Mouse (Mus musculus): ENCODE data around the gene Fbxo11. TPM values are rescaled to one million over a fixed set of nuclear protein-coding genes. Genes with fewer than 3 reads are reported as not detected.
A peak's percentile ranks its signal among the peaks of the same experiment; 100 is the strongest.

Gene Fbxo11
- polyA plus RNA-seq, 1 experiment, result 95.2 TPM

GRCm38 (mm10) chr17:88096809-88097399, 31.8 kb upstream of the Fbxo11 start:
- DNase-seq (ENCODE audit: low read depth), result no peak
- TF ChIP-seq CTCF (IDR thresholded peaks at IDR 0.05; ENCODE audit: borderline replicate concordance, extremely low read depth, insufficient read depth, insufficient read length), result no peak
- TF ChIP-seq POLR2A (IDR thresholded peaks at IDR 0.05; ENCODE audit: borderline replicate concordance, extremely low read depth, insufficient read depth, insufficient read length, poor library complexity, severe bottlenecking), result no peak

GRCm38 (mm10) chr17:88095517-88096198, 30.6 kb upstream of the Fbxo11 start:
- peak; percentile 51 for DNase-seq (ENCODE audit: low read depth)
- no peak for TF ChIP-seq POLR2A (IDR thresholded peaks at IDR 0.05; ENCODE audit: borderline replicate concordance, extremely low read depth, insufficient read depth, insufficient read length, poor library complexity, severe bottlenecking)
- TF ChIP-seq CTCF (IDR thresholded peaks at IDR 0.05; ENCODE audit: borderline replicate concordance, extremely low read depth, insufficient read depth, insufficient read length), result no peak

- DNase-seq (ENCODE audit: low read depth), result peak; percentile 82
- TF ChIP-seq POLR2A (IDR thresholded peaks at IDR 0.05; ENCODE audit: borderline replicate concordance, extremely low read depth, insufficient read depth, insufficient read length, poor library complexity, severe bottlenecking) (no peak), CTCF (IDR thresholded peaks at IDR 0.05; ENCODE audit: borderline replicate concordance, extremely low read depth, insufficient read depth, insufficient read length) (no peak)
Measured at GRCm38 (mm10) chr17:88094327-88094726, 29.2 kb upstream of the Fbxo11 start.

GRCm38 (mm10) chr17:88093798-88094197, 28.7 kb upstream of the Fbxo11 start:
- TF ChIP-seq POLR2A (IDR thresholded peaks at IDR 0.05; ENCODE audit: borderline replicate concordance, extremely low read depth, insufficient read depth, insufficient read length, poor library complexity, severe bottlenecking) (no peak), CTCF (IDR thresholded peaks at IDR 0.05; ENCODE audit: borderline replicate concordance, extremely low read depth, insufficient read depth, insufficient read length) (no peak)
- DNase-seq (ENCODE audit: low read depth), result peak; percentile 75

GRCm38 (mm10) chr17:88085976-88086375, 20.9 kb upstream of the Fbxo11 start:
- TF ChIP-seq CTCF (IDR thresholded peaks at IDR 0.05; ENCODE audit: borderline replicate concordance, extremely low read depth, insufficient read depth, insufficient read length) (no peak), POLR2A (IDR thresholded peaks at IDR 0.05; ENCODE audit: borderline replicate concordance, extremely low read depth, insufficient read depth, insufficient read length, poor library complexity, severe bottlenecking) (no peak)
- DNase-seq (ENCODE audit: low read depth), result no peak

- no peak for TF ChIP-seq CTCF (IDR thresholded peaks at IDR 0.05; ENCODE audit: borderline replicate concordance, extremely low read depth, insufficient read depth, insufficient read length)
- no peak for TF ChIP-seq POLR2A (IDR thresholded peaks at IDR 0.05; ENCODE audit: borderline replicate concordance, extremely low read depth, insufficient read depth, insufficient read length, poor library complexity, severe bottlenecking)
Measured at GRCm38 (mm10) chr17:88081446-88081845, 16.4 kb upstream of the Fbxo11 start.

GRCm38 (mm10) chr17:88079771-88080170, 14.7 kb upstream of the Fbxo11 start:
- no peak for TF ChIP-seq CTCF (IDR thresholded peaks at IDR 0.05; ENCODE audit: borderline replicate concordance, extremely low read depth, insufficient read depth, insufficient read length)
- TF ChIP-seq POLR2A (IDR thresholded peaks at IDR 0.05; ENCODE audit: borderline replicate concordance, extremely low read depth, insufficient read depth, insufficient read length, poor library complexity, severe bottlenecking), result no peak
- no peak for DNase-seq (ENCODE audit: low read depth)

More at GRCm38 (mm10) chr17:88081446-88081845, 16.4 kb upstream of the Fbxo11 start:
- DNase-seq (ENCODE audit: low read depth), result no peak

- TF ChIP-seq CTCF (IDR thresholded peaks at IDR 0.05; ENCODE audit: borderline replicate concordance, extremely low read depth, insufficient read depth, insufficient read length) (no peak), POLR2A (IDR thresholded peaks at IDR 0.05; ENCODE audit: borderline replicate concordance, extremely low read depth, insufficient read depth, insufficient read length, poor library complexity, severe bottlenecking) (no peak)
- DNase-seq (ENCODE audit: low read depth), result no peak
Measured at GRCm38 (mm10) chr17:88072047-88072446, 7.0 kb upstream of the Fbxo11 start.

GRCm38 (mm10) chr17:88068024-88068719, 3.1 kb upstream of the Fbxo11 start:
- TF ChIP-seq POLR2A (IDR thresholded peaks at IDR 0.05; ENCODE audit: borderline replicate concordance, extremely low read depth, insufficient read depth, insufficient read length, poor library complexity, severe bottlenecking) (no peak), CTCF (IDR thresholded peaks at IDR 0.05; ENCODE audit: borderline replicate concordance, extremely low read depth, insufficient read depth, insufficient read length) (no peak)
- DNase-seq (ENCODE audit: low read depth), result no peak

GRCm38 (mm10) chr17:88067202-88067901, 2.3 kb upstream of the Fbxo11 start:
- no peak for TF ChIP-seq POLR2A (IDR thresholded peaks at IDR 0.05; ENCODE audit: borderline replicate concordance, extremely low read depth, insufficient read depth, insufficient read length, poor library complexity, severe bottlenecking)
- TF ChIP-seq CTCF (IDR thresholded peaks at IDR 0.05; ENCODE audit: borderline replicate concordance, extremely low read depth, insufficient read depth, insufficient read length), result no peak
- no peak for DNase-seq (ENCODE audit: low read depth)

- DNase-seq (ENCODE audit: low read depth), result peak; percentile 29
- TF ChIP-seq POLR2A (IDR thresholded peaks at IDR 0.05; ENCODE audit: borderline replicate concordance, extremely low read depth, insufficient read depth, insufficient read length, poor library complexity, severe bottlenecking), result no peak
- TF ChIP-seq CTCF (IDR thresholded peaks at IDR 0.05; ENCODE audit: borderline replicate concordance, extremely low read depth, insufficient read depth, insufficient read length), result no peak
Measured at GRCm38 (mm10) chr17:88066799-88067198, 1.7 kb upstream of the Fbxo11 start.
